Mouse (Mus musculus) frontal cortex, postnatal 14 days (tissue): ENCODE data around the gene Tssk4.

Source experiments
- DNase-seq, 2 experiments: peaks; one replicate each; pipeline ENCODE4 v3.0.0; 2022; ENCODE audit warnings: low spot score in 2 of 2

The Tssk4 gene

DNA sequence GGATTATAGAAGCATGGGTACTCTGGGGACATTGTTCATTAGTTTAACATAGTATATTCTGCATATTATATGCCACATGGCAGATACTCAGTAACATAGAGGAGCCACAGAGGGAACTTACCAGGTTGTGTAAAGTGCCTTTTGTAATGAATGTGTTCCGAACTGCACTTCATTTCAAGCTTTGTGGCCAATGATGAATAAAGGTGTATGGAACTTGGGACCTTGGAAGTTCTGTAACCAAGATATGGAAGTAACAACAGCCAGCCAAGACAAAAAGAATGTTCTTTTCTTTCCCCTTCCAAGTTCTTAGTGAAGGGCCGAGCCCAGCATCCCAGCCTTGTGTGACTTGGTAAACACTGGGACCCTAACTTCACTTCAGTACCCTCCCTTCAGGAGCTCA is at the start of gene Tssk4:
TSS of gene Tssk4 (plus strand) at position 301 of the 400 bp plus-strand sequence.
- DNase-seq, result no peak

GRCm38 (mm10) chr14:55603271-55603632 is 46.7 kb upstream of the Tssk4 start, which contains the start of gene Irf9:
Gene Irf9, plus strand, starts transcription at chr14:55603571.
- no peak for DNase-seq

DNA sequence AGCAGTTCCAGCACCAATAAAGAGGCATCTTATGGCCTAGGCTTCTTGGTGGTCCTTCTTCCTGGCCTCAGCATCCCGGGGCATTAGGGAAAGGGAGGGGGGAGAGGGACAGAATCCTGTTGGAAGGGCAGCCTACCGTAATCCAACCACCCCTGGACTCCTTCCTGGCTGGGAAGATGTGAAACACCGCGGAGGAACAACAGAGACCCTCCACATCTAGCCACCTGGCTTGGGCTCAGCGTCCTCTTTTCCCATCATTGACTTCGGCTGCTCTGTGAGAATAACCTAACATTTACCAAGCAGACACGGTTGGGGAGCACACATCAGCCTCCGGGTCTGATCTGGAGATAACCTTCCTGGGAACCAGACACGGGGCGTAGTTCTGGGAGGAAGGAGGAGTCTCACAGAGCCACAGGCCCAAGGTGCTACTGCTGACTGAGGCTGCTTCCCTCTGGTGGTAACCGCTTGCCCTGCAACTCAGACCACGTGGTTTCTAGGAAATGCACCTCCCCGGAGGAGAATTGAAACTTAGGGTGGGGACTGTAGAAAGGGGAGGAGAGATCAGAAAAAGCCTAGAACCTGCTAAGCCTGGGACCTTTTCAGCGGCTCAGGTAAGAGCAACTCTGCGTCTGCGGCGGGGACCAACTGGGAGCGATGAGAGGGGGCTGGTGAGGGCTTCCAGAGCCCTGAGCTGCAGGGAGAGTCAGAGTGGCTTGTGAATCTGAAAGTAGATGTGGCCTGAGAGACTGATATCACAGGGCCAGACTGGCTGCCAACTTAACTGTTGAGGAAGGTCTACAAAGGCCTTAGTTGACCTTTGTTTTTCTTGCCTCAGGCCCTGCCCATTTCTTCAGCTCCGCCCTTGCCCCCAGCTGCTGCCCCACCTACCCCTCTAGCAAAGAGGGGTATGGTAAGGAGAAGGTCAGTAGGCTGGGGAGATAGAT is 46.1 kb upstream of the Tssk4 start:
- DNase-seq, result peak; percentile 80 to 83

DNA sequence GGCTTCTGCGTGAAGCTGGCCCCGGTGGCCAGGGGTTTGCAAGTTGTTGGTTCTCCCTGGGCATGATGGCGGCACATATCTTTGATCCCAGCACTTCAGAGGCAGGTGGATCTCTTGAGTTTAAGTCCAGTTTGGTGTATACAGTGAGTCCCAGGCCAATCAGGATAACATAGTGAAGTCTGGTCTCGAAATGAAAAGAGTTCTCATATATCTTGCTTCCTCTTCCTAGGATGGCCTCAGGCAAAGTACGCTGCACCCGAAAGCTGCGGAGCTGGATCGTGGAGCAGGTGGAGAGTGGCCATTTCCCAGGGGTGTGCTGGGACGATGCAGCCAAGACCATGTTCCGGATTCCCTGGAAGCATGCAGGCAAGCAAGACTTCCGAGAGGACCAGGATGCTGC is 45.2 kb upstream of the Tssk4 start:
- no peak for DNase-seq

- DNase-seq, result no peak
Observed at GRCm38 (mm10) chr14:55605743-55606459, 44.1 kb upstream of the Tssk4 start.

- DNase-seq, result no peak
Observed at GRCm38 (mm10) chr14:55608339-55608738, 41.6 kb upstream of the Tssk4 start.

DNA sequence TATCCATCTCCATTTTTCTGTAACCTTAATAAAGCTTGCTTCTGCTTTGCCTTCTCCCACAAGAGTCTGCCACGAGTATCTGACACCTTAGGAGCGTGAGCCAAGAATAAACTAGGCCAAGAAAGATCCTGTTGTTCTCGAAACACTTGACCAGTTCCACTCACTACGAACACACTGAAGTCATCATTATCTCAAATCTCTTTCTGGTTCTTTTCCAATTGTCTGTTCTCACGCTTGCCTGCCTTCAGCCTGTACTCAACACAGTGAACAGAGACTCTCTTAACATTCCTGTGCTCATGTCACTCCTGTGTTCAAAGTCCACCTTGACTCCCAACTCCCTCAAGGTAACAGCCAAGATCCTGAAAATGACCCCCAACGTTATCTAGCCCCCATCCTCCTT is 36.6 kb upstream of the Tssk4 start:
- no peak for DNase-seq

GRCm38 (mm10) chr14:55614565-55615178 is 35.3 kb upstream of the Tssk4 start:
- DNase-seq, result no peak

GRCm38 (mm10) chr14:55615876-55616275 is 34.1 kb upstream of the Tssk4 start:
- no peak for DNase-seq

DNA sequence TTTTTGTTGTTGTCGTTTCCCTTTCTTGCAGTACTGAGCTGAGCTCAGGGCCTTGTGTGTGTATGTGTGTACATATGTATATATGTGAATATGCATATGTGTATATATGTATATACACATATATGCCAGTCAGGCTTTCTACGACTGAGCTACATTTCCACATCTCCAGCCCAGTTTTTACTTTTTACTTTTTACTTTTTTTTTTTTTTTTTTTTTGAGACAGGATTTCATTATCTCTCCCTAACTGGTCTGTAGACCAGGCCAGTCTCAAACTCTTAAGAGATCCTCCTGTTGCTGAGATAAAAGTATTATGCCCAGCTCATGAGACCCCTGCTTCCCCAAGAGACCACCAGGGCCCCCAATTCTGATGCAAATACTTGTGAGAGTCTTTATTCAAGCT is 33.1 kb upstream of the Tssk4 start:
- no peak for DNase-seq

- DNase-seq, result no peak
Observed at GRCm38 (mm10) chr14:55617822-55618221, 32.2 kb upstream of the Tssk4 start, which contains the start of gene Rec8. Gene Rec8, plus strand, starts transcription at chr14:55618037.

- no peak for DNase-seq
Observed at GRCm38 (mm10) chr14:55618486-55619195, 31.3 kb upstream of the Tssk4 start.

- no peak for DNase-seq
Observed at GRCm38 (mm10) chr14:55628077-55628827, 21.7 kb upstream of the Tssk4 start.

GRCm38 (mm10) chr14:55629312-55629711 is 20.7 kb upstream of the Tssk4 start:
- no peak for DNase-seq

GRCm38 (mm10) chr14:55634874-55635522 is 15.0 kb upstream of the Tssk4 start:
- DNase-seq, result peak in 1 of 2 experiments; percentile 14

DNA sequence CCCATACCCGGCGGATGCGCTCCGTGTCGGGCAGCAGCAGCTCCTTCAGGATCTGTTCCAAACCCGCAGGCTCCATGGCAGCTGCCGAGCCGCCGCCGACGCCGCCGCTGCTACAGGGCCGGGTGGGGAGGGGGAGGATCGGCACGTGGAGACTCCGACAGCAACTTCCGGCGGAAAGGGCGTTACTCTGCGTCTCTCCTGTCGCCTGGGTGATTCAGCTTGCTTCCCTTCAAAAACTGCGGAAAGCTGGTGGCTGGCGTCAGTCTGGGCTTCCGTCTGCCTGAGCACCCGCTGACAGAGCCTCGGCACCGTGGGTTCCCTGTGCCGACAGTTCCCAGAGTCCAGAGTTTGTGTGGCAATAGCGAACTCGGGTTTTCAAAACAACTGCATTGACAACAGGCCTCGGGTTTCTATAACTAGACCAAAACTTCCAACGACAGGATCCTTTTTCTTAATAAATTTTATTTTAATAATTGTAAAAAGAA is 14.4 kb upstream of the Tssk4 start, which contains the start of gene Ipo4:
TSS of gene Ipo4 (minus strand) at position 435 of the 485 bp plus-strand sequence.
- peak; percentile 80 to 81 for DNase-seq

- no peak for DNase-seq
Observed at GRCm38 (mm10) chr14:55637795-55638194, 12.2 kb upstream of the Tssk4 start, which contains the start of gene Gm49378. Gene Gm49378, minus strand, starts transcription at chr14:55637895.

DNA sequence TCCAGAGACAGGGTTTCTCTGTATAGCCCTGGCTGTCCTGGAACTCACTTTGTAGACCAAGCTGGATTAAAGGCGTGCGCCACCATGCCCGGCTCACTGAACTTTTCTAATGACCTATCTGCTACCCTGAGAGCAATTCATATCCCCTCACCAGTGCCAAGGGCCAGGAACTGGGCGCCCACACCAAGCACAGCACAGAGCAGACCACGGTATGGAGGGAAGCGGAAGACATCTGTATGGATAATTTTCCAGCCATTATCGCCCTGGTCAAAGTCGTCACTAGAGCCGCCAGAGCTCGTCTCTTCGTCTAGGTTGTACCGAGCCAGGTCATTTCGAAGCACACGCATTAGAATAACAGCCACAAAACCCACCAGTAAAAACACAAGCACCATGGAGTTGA is 9.2 kb upstream of the Tssk4 start:
- no peak for DNase-seq

GRCm38 (mm10) chr14:55641291-55641690 is 8.7 kb upstream of the Tssk4 start:
- DNase-seq, result no peak

GRCm38 (mm10) chr14:55642679-55643059 is 7.3 kb upstream of the Tssk4 start:
- DNase-seq, result no peak
